Mouse (Mus musculus): Measurements from ENCODE around the gene Prpf6. TPM values are rescaled to one million over a fixed set of nuclear protein-coding genes. Genes with fewer than 3 reads are reported as not detected.
A peak's percentile ranks its signal among the peaks of the same experiment; 100 is the strongest.

The Prpf6 gene
- total and polyA plus RNA-seq, 3 experiments = 28.3 to 53.8 (median 48.1) TPM

GRCm38 (mm10) chr2:181600828-181601750 is 9.4 kb downstream of the Prpf6 start:
- dilution Hi-C loops (cut with MboI; ENCODE audit: extremely low pct_ligation_motif_present, extremely low pct_unique_long_range_greater_than_20kb, low sequenced_read_pairs) (no loop called here), in situ Hi-C loops (cut with MboI; ENCODE audit: low pct_ligation_motif_present, low pct_unique_long_range_greater_than_20kb, low sequenced_read_pairs) (no loop called here)
- Histone ChIP-seq H3K27me3 (replicated peaks) (peaks cover 18% of the 10 kb centered on the region), H3K4me3 (replicated peaks in 1 of 3; ENCODE audit: low read depth in 2 of 3, low read length in 2 of 3, poor library complexity in 1 of 3) (peak overlapping the region; percentile 57 to 96 (median 80)), H3K4me1 (ENCODE audit: control insufficient read depth in 1 of 2, insufficient read depth in 2 of 2) (peaks cover 7 to 35% of the 10 kb centered on the region in 2 experiments; a peak in 3 of 4 replicates), H3K79me2 (replicated peaks; ENCODE audit: control insufficient read depth, extremely low read depth, insufficient read depth, poor library complexity, severe bottlenecking) (peaks cover 17% of the 10 kb centered on the region), H3K9me3 (replicated peaks; ENCODE audit: low read length) (no peaks in the 10 kb centered on the region), H3K27ac (ENCODE audit: insufficient read depth, low read depth) (peak overlapping the region; percentile 49), H3K9ac (ENCODE audit: insufficient read depth, low read depth) (peak overlapping the region; percentile 91), H3K36me3 (replicated peaks in 1 of 2; ENCODE audit: control insufficient read depth in 1 of 2, insufficient read depth in 1 of 2, low read length in 1 of 2) (peaks cover 0 to 9% of the 10 kb centered on the region in 2 experiments), H3K4me2 (ENCODE audit: insufficient read depth, low read depth, poor library complexity, severe bottlenecking) (peak overlapping the region; percentile 95)
- peak; percentile 98 for DNase-seq (ENCODE audit: extremely low read depth)
- TF ChIP-seq RAD21 (IDR thresholded peaks at IDR 0.05; ENCODE audit: low read depth, low read length) (no peak), BHLHE40 (IDR thresholded peaks at IDR 0.05; ENCODE audit: low read depth, low read length) (peak; percentile 80), USF1 (IDR thresholded peaks at IDR 0.05; ENCODE audit: low read depth, low read length) (no peak), ZMIZ1 (IDR thresholded peaks at IDR 0.05; ENCODE audit: low read depth, low read length) (peak; percentile 69; the same call in 1 of the 2 replicates), CTCF (conservative IDR thresholded peaks at IDR 0.05 in 1 of 2, IDR thresholded peaks at IDR 0.05 in 1 of 2; ENCODE audit: low read depth in 2 of 2, low read length in 2 of 2) (no peak), TCF12 (IDR thresholded peaks at IDR 0.05; ENCODE audit: low read depth, low read length) (peak; percentile 72), MEF2A (IDR thresholded peaks at IDR 0.05; ENCODE audit: borderline replicate concordance, low read depth, low read length) (peak; percentile 59), EP300 (IDR thresholded peaks at IDR 0.05; ENCODE audit: low read length) (no peak), POLR2AphosphoS2 (IDR thresholded peaks at IDR 0.05; ENCODE audit: low read depth, low read length) (0 out of 2 replicates have a peak, but pooled peaks have one; percentile 44), POLR2A (IDR thresholded peaks at IDR 0.05; ENCODE audit: low read depth, low read length) (peak; percentile 80), GABPA (IDR thresholded peaks at IDR 0.05; ENCODE audit: insufficient replicate concordance, low read depth, low read length) (peak; percentile 22; the same call in 1 of the 2 replicates), JUN (IDR thresholded peaks at IDR 0.05; ENCODE audit: insufficient read depth, low read depth, low read length) (no peak), SIN3A (IDR thresholded peaks at IDR 0.05; ENCODE audit: low read length) (peak; percentile 81), NRF1 (IDR thresholded peaks at IDR 0.05; ENCODE audit: low read depth, low read length) (peak; percentile 94), ELF1 (IDR thresholded peaks at IDR 0.05; ENCODE audit: low read depth, low read length) (peak; percentile 95), ZC3H11A (IDR thresholded peaks at IDR 0.05; ENCODE audit: low read depth, low read length) (no peak), KAT2A (IDR thresholded peaks at IDR 0.05; ENCODE audit: insufficient replicate concordance, low read length) (peak; percentile 81; the same call in 1 of the 2 replicates), PAX5 (IDR thresholded peaks at IDR 0.05; ENCODE audit: low read length) (no peak), JUND (conservative IDR thresholded peaks at IDR 0.05; ENCODE audit: low read depth, low read length) (no peak), MYC (IDR thresholded peaks at IDR 0.05; ENCODE audit: low read depth, low read length) (peak; percentile 60; the same call in 1 of the 2 replicates), ETS1 (conservative IDR thresholded peaks at IDR 0.05; ENCODE audit: low read depth, low read length) (peak; percentile 27; the same call in 1 of the 2 replicates), UBTF (IDR thresholded peaks at IDR 0.05; ENCODE audit: low read depth, low read length) (no peak), CHD1 (IDR thresholded peaks at IDR 0.05; ENCODE audit: low read depth, low read length) (no peak), NELFE (IDR thresholded peaks at IDR 0.05; ENCODE audit: low read depth, low read length) (peak; percentile 89), RCOR1 (conservative IDR thresholded peaks at IDR 0.05; ENCODE audit: low read depth, low read length) (no peak), USF2 (conservative IDR thresholded peaks at IDR 0.05; ENCODE audit: low read depth, low read length) (no peak), TBP (conservative IDR thresholded peaks at IDR 0.05; ENCODE audit: low read depth, low read length) (peak; percentile 69), ZNF384 (IDR thresholded peaks at IDR 0.05; ENCODE audit: low read depth, low read length) (no peak), MAZ (IDR thresholded peaks at IDR 0.05; ENCODE audit: low read depth, low read length) (0 out of 2 replicates have a peak, but pooled peaks have one; percentile 20), CHD2 (IDR thresholded peaks at IDR 0.05; ENCODE audit: low read length) (peak; percentile 73; the same call in 1 of the 2 replicates), IRF4 (IDR thresholded peaks at IDR 0.05; ENCODE audit: low read depth, low read length) (peak; percentile 35; the same call in 1 of the 2 replicates), E2F4 (IDR thresholded peaks at IDR 0.05; ENCODE audit: insufficient replicate concordance, low read depth, low read length) (no peak), SMC3 (IDR thresholded peaks at IDR 0.05; ENCODE audit: low read depth, low read length) (no peak), MXI1 (IDR thresholded peaks at IDR 0.05; ENCODE audit: low read depth, low read length) (peak; percentile 77), HCFC1 (IDR thresholded peaks at IDR 0.05; ENCODE audit: low read depth, low read length) (peak; percentile 93), ZKSCAN1 (IDR thresholded peaks at IDR 0.05; ENCODE audit: borderline replicate concordance, low read depth, low read length) (no peak), MAX (IDR thresholded peaks at IDR 0.05; ENCODE audit: low read length) (peak; percentile 83), MAFK (IDR thresholded peaks at IDR 0.05; ENCODE audit: insufficient replicate concordance, low read length) (no peak)
